Mouse (Mus musculus): ENCODE results near the gene Tox4. TPM values are rescaled to one million over a fixed set of nuclear protein-coding genes. Genes with fewer than 3 reads are reported as not detected.

Tox4 gene
- 10 to 100 TPM; 84.0 to 88.3 TPM for polyA plus RNA-seq (2017; shearing (Covaris generic))

GRCm38 (mm10) chr14:52278932-52279746 is at the start of gene Tox4, which contains the start of gene Rab2b:
Gene Tox4, plus strand, starts transcription at chr14:52279146.
Gene Rab2b, minus strand, starts transcription at chr14:52279545.

GRCm38 (mm10) chr14:52257484-52258213 is 21.3 kb upstream of the Tox4 start, which contains the start of gene Chd8:
Gene Chd8, minus strand, starts transcription at chr14:52257780.

GRCm38 (mm10) chr14:52304644-52305271 is 25.8 kb downstream of the Tox4 start, which contains the start of gene Mettl3:
Gene Mettl3, minus strand, starts transcription at chr14:52305128.

GRCm38 (mm10) chr14:52327910-52328812 is 49.2 kb downstream of the Tox4 start, which contains the start of gene Sall2:
Gene Sall2, minus strand, starts transcription at chr14:52328762.

Other genes with a start within 250 kb of the Tox4 start
- under 1 TPM in 1 of 2 experiments, not detected in 1; 0.36 TPM for gene Olfr221, start 236.7 kb upstream of the Tox4 start, polyA plus RNA-seq (2017; shearing (Covaris generic))
- 100 to 1,000 TPM; 335 to 426 TPM for gene Hnrnpc, start 175.1 kb upstream of the Tox4 start, polyA plus RNA-seq (2017; shearing (Covaris generic))
- gene Rpgrip1, start 168.4 kb upstream of the Tox4 start, polyA plus RNA-seq (2017; shearing (Covaris generic)): 1 to 10 TPM; 5.2 to 6.4 TPM
- 10 to 100 TPM; 20.2 to 21.9 TPM for gene Supt16, start 81.7 kb upstream of the Tox4 start, polyA plus RNA-seq (2017; shearing (Covaris generic))
- gene Chd8, start 21.4 kb upstream of the Tox4 start, polyA plus RNA-seq (2017; shearing (Covaris generic)): 10 to 100 TPM; 30.5 to 32.9 TPM
- gene Rab2b, start 399 bp downstream of the Tox4 start, polyA plus RNA-seq (2017; shearing (Covaris generic)): 10 to 100 TPM; 15.0 to 22.1 TPM
- gene Mettl3, start 26.0 kb downstream of the Tox4 start, polyA plus RNA-seq (2017; shearing (Covaris generic)): 10 to 100 TPM; 49.0 to 56.2 TPM
- gene Sall2, start 49.6 kb downstream of the Tox4 start, polyA plus RNA-seq (2017; shearing (Covaris generic)): 1 to 10 TPM; 2.1 to 4.3 TPM
- gene Olfr1513, start 77.3 kb downstream of the Tox4 start, polyA plus RNA-seq (2017; shearing (Covaris generic)): under 1 TPM in 1 of 2 experiments, not detected in 1; 0.10 TPM
- gene Olfr1512, start 100.0 kb downstream of the Tox4 start, polyA plus RNA-seq (2017; shearing (Covaris generic)): not detected
- under 1 TPM in 1 of 2 experiments, not detected in 1; 0.21 TPM for gene Olfr1511, start 118.2 kb downstream of the Tox4 start, polyA plus RNA-seq (2017; shearing (Covaris generic))
- gene Olfr1510, start 135.2 kb downstream of the Tox4 start, polyA plus RNA-seq (2017; shearing (Covaris generic)): under 1 TPM in 1 of 2 experiments, not detected in 1; 0.38 TPM
- gene Olfr1509, start 163.8 kb downstream of the Tox4 start, polyA plus RNA-seq (2017; shearing (Covaris generic)): not detected
- under 1 TPM in 1 of 2 experiments, not detected in 1; 0.02 TPM for gene Olfr1508, start 188.3 kb downstream of the Tox4 start, polyA plus RNA-seq (2017; shearing (Covaris generic))
- gene Olfr1507, start 216.6 kb downstream of the Tox4 start, polyA plus RNA-seq (2017; shearing (Covaris generic)): not detected